Mouse (Mus musculus): ENCODE results near the gene Zbtb12.

GRCm38 (mm10) chr17:34922939-34923338 is 43.7 kb downstream of the Zbtb12 start:
- TF ChIP-seq POLR2AphosphoS2 (IDR thresholded peaks at IDR 0.05; ENCODE audit: low read length), result no peak
- no peak for TF ChIP-seq CHD1 (IDR thresholded peaks at IDR 0.05; ENCODE audit: low read depth, low read length)
- no peak for TF ChIP-seq SIN3A (IDR thresholded peaks at IDR 0.05; ENCODE audit: low read length)
- TF ChIP-seq KAT2A (conservative IDR thresholded peaks at IDR 0.05; ENCODE audit: low read depth, low read length), result no peak
- TF ChIP-seq POLR2A (IDR thresholded peaks at IDR 0.05; ENCODE audit: control insufficient read depth in 1 of 2, insufficient read depth in 1 of 2, low read depth in 1 of 2, low read length in 2 of 2, poor library complexity in 1 of 2), result no peak
- peak; percentile 38 to 64 (median 54); a peak in 5 of 6 replicates for TF ChIP-seq CTCF (IDR thresholded peaks at IDR 0.05 in 2 of 3, conservative IDR thresholded peaks at IDR 0.05 in 1 of 3; ENCODE audit: control insufficient read depth in 1 of 3, insufficient read depth in 1 of 3, low read depth in 2 of 3, low read length in 3 of 3, poor library complexity in 1 of 3, severe bottlenecking in 1 of 3)
- TF ChIP-seq MYB (IDR thresholded peaks at IDR 0.05; ENCODE audit: low read depth, low read length), result no peak
- no peak for TF ChIP-seq TBP (IDR thresholded peaks at IDR 0.05; ENCODE audit: low read depth, low read length)
- TF ChIP-seq SMC3 (IDR thresholded peaks at IDR 0.05; ENCODE audit: low read depth, low read length), result peak; percentile 70
- TF ChIP-seq MAFK (IDR thresholded peaks at IDR 0.05; ENCODE audit: borderline replicate concordance, low read depth, low read length), result no peak
- TF ChIP-seq EP300 (IDR thresholded peaks at IDR 0.05; ENCODE audit: low read depth in 1 of 2, low read length in 2 of 2), result no peak
- no peak for TF ChIP-seq GATA1 (IDR thresholded peaks at IDR 0.05; ENCODE audit: low read depth, low read length)
- no peak for TF ChIP-seq MXI1 (IDR thresholded peaks at IDR 0.05; ENCODE audit: low read depth, low read length)
- no peak for TF ChIP-seq UBTF (IDR thresholded peaks at IDR 0.05; ENCODE audit: borderline replicate concordance, insufficient read depth, low read depth, low read length)
